Mouse (Mus musculus) ES-E14 (cell line): ENCODE measurements around the gene Pea15a.

Experiments
- CHD2 ChIP-seq: IDR thresholded peaks from 2 replicates; pipeline ENCODE4 v1.6.1; 2014; ENCODE audit warnings: mild to moderate bottlenecking, low read depth, low read length, inconsistent platforms
- HCFC1 ChIP-seq: IDR thresholded peaks from 2 replicates; pipeline ENCODE4 v1.6.1; 2012; ENCODE audit warnings: low read length, inconsistent platforms, borderline replicate concordance; ENCODE audit not compliant: insufficient read depth
- MAFK ChIP-seq: IDR thresholded peaks from 2 replicates; pipeline ENCODE4 v1.6.1; 2014; ENCODE audit warnings: mild to moderate bottlenecking, low read depth, low read length, inconsistent platforms; ENCODE audit not compliant: insufficient read depth
- ZC3H11A ChIP-seq: IDR thresholded peaks from 2 replicates; pipeline ENCODE4 v1.6.1; 2012; ENCODE audit warnings: low read depth, mild to moderate bottlenecking, inconsistent platforms, low read length, borderline replicate concordance
- ZNF384 ChIP-seq: IDR thresholded peaks from 2 replicates; pipeline ENCODE4 v1.6.1; 2012; ENCODE audit warnings: low read depth, low read length, inconsistent platforms

GRCm38 (mm10) chr1:172203566-172203965, 3.0 kb downstream of the Pea15a start:
- TF ChIP-seq ZC3H11A (no peak), ZNF384 (no peak), MAFK (no peak), CHD2 (no peak), HCFC1 (no peak)
